Mouse (Mus musculus) induced T-regulatory cell, adult 2 months (primary cell): ENCODE measurements at regions not wholly inside any gene's neighbourhood (a gene's known extent, or its start where the extent isn't known, plus 50 kb on each side); places are given as distances from the start of the nearest gene placed in this dataset.
"Not testable (repeated sequence)": the region's sequence is repeated elsewhere in the genome, so short reads cannot be mapped to it uniquely, and the experiment has no call there.

ENCODE experiments used
- DNase-seq: peaks from one replicate; pipeline ENCODE4 v3.0.0-alpha.2; 2012; ENCODE audit warnings: low read depth

DNA sequence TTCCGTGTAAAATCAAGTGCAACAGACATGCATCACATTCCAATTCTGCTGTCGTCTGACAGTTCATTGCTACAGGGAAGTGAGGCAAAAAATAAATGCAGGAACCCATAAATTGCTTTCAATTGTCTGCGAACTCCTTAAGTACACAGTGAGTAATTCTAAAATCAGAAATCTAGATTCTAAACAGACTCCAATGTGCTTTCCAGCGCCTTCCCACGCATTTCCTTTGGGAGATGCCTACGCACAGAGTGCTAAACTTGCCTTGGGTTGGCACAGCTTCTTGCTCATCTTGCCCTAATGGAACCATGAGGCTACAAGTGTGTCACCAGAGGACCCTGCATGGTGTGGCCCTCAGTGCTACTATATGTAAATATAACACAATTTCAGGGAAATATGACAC is 212.6 kb downstream of the Samd5 start:
- no peak for DNase-seq

DNA sequence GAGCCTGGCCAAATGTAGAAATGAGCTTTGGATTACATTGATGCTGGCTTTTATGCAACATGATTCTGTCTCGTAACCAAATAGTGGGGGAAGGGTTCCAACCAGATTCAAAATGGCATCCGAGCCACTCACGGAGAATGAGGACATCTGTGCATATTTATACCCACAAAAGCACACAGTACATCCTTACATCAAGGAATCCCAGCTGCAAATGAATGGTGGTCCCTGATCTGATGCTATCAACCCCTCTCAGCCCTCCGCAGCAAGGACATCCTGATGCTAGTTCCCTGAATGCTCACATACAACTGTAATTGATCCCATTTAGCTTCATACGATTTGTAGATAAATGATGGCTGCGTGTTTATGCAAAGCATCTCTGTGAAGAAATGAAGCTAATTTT is 215.9 kb downstream of the Samd5 start:
- DNase-seq = no peak

DNA sequence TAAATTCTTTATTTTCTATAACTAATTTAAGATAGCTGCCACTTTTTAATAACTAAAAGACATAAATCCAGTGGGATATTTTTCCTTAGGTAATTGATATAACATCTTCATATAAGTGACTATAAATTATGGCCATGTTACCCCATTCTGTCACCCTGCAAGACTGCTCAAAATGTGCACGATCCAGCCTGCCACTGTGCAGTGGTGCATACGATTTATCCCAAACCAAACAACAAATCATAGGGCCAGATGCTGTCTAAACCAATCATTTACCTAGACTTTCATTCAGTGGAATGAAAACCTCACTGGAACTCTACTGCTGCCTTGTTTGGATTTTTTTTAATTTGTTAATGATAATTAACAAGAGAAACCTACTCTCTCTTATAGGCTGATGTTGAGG is 216.5 kb downstream of the Samd5 start:
- no peak for DNase-seq

DNA sequence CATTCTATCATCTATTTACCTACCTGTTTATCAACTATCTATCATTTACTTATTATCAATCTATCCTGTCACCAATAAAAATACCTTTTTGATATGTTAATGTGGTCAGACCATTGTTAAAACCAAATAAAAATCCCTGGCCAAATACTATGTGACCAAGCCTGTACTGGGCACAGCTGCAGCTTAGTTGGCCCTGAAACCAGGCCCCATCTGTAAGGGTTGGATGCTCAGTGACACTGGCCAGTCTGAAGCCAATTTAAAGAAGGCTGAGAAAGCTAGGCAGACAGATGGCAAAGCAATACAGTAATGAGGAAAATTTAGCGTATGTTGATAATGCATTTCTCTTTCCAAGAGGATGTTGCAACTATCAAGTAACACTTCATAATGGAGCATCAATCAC is 217.8 kb downstream of the Samd5 start:
- DNase-seq = no peak

DNA sequence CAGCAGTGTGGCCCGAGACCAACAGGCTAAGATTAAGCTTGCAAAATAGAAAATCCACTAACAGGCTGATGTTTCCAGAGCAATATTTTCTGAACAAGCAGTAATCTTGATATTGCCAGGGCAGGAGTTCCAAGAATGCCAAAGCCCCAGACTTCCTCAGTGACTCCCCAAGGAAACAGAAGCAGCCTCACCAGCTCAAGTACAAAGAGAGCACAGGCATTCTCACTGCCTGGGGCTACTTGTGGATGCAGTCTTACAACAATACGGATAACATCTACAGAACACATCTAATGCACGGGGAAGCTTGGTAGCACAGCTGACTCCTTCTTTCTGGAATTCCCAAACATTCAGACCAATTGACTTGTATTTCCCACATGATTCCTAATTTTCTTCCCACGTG is 235.9 kb downstream of the Samd5 start:
- no peak for DNase-seq

DNA sequence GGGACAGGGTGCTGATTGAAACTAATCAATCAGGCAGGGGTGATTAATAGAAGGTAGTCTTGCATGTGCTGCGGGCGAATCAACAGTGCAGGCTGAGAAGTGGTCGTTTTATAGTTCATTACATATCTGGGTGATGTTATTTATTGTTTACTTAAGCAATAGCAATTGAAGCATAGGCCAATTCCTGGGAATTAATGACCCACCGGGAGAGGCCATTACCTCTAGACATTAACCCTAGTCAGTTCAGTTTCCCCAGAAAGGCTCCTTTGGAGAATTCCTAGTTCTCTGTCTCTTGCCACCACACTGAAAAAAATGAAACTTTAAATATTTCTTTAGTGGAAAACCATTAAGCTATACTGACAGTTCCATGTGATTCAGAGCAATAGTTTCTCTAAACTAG is 236.6 kb downstream of the Samd5 start:
- DNase-seq = no peak

DNA sequence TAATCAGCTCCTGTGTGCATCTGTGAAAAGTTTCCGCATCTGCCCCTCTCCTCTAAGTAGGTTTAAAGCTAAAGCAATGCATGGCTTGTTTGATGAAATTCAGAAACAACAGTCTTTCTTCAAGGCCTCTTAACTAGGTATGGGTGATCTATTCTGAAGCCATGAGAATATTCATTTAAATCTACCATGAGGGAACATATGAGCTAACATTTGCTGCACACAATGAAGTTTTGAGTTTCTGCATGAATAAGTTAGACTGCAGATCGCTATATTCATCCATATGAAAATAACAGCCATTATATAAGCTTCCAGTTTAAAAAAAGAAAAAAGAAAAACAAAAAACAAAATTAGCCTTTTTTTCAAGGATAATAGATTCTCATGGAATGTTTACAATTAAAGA is 245.9 kb downstream of the Samd5 start:
- DNase-seq = no peak

DNA sequence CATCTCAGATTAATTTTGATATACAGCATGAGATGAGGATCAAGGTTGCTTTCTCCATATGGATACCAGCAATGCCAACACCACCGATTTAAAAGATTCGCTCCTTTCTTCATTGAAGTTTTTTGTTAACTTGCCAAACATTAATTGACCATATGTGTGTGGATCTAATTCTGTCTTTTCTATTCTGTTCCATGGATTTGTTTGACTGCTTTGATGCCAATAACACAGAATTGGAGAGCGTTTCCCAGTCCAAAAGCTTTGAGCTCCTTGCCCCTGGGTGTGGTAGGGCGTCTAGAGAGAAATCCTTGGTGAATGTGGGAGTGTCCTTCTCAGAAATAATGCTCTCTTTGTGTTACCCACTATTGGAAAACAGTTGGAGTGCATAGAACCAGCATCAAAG is 254.3 kb downstream of the Samd5 start:
- no peak for DNase-seq

DNA sequence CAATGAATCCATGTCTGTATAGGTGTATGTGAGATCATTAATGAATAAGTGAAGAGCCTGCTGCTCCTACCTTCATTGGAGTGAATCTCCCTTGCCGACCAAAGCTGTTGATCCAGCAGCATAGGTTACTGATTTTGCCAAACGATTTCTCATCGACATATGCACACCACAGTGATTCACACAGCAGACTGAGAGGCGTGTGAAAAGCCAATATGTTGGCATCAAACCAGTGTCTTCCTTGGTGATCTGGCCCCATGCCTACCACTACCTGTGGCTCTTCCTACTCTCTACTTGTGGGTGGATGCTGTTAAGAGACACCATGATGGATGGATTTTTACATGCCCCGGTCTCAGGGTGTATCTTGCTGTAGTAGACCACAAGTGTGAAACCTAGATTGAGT is 258.3 kb downstream of the Samd5 start:
- DNase-seq = no peak

DNA sequence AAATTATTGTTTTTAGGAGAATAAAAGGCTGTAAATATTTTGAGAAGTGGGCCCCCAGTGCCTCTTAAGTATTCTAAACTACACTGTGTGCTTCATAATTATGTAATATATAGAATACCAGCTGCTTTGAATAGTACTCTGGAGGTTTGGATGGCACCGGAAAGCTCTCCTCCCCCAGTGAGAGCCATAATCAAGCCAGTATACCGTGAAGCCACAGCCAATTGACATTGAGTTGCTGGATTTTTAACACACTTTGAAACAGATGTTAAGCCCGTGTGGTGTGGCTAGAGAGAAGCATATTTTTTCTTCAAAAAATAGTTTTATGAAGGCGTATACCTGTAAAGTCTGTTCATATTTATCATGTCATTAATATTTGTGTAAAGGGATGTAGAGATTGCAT is 268.9 kb downstream of the Samd5 start:
- DNase-seq = no peak

DNA sequence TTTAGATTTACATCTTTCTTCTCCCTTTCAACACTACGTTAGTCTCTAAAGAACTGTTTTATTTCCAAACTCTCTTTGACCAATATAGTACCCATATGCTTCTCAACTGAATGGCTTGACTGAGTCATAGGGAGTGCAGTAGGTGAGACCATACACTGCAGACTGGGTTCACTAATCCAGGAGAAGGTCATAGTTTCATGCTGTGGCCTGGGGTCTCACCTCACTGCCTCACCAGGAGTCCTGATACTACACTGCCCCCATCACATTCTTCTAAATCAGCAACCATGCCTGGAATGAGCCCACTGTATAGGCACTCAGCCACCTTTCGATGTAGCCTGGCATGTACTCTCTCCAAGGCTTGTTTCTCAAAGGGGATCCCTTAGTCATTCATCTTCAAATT is 269.6 kb downstream of the Samd5 start:
- no peak for DNase-seq

DNA sequence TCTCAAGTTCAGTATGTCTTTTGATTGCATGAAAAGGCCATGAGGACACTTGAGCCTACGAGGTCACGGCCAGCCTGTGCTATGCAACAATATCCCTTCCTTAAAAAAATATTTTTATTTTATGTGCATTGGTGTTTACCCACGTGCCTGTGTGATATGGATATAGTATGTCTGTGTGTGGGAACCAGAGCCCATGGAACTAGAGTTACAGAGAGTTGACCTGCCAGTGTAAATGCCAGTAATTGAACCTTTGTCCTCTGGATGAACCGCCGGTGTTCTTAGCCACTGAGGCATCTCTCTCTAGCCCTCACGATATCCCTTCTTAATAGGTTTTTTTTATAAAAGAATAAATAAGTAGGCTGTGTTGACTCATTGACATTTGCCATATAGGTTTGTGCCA is 270.0 kb downstream of the Samd5 start:
- DNase-seq = no peak

DNA sequence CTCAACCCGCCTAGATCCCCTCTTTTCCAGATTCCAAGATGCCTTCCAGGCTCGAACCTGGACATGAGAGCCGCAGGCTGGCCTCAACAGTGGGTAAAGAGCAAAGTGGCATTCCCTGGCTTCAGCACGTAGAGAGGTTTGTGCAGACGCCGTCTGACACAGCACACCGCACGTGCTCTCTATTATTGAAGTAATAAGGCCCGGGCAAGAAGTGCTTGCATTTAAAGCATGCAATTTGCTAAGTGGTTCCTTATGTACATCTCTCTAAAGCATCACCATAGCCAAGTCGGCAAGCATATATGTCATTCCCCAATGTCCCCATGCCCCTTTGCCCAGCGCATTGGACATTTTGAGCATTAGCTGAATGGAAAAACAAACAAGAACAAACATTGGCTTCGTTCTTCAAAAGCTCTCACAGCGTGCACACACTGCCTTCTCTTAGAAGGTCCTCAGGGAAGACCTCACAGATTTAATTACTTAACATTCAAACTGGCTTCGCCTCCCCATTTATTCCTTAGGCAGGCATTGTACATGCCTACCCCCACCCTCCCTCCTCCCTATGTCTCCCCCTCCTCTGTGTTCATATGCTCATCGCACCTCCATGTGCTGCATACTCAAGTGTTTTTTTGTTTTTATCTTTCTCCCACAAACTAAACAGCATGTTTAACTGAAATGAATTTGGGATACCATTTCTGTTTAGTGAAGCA is 273.9 kb downstream of the Samd5 start:
- no peak for DNase-seq

DNA sequence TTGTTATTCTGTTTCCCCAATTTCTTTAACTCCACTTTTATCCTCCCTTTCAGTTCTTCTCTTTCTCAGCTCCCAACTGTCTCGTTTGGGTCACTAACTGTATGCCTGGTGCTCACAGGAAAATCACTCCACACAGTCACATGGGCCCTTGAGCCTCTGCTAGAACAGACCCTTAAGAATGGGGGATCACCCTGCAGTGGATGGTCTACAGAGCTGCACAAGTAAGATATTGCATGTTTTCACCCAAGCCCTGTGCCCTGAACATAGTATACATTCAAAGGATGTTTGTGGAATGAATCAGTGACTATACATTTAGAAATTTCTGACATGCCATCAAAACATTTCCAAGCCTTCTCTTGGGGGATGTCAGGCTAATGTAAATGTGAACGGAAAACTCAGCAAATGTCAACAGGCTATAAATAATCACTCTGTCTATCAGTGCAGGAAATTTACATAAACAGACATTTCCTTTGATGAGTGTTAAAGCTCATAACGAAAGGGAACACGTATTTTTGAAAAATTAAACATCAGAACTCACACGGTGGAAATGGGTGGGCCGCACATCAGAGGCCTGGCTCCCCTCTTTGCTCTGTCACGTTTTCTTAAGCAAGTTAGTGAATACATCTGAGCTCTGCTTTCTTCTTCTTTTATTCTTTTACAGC is 297.4 kb downstream of the Samd5 start:
- DNase-seq = no peak

DNA sequence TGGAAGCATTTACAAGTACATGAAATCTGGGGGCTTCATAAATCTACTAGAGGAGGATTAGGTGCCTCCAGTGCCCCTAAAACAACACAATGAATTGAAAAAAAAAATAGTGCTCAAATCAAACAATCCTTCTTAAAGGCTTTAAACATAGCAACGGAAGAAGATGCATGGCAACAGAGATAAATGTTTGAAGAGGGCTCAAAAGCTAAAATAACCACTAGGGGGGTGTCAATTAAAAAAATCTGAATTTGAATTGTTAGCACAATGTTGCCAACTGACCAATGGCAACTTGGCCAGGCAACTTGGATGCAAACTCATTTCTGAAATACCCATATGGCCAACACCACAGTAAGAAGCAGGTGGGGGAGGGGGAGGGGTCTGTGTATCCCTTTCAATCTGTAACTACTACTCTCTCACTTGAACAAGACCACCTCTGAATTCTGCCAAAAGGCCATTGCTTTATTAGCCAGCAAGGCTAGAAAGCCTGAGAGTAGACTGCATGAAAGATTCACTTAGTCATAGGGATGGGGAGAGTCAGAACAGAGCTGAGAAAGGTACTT is 312.6 kb downstream of the Samd5 start:
- DNase-seq = no peak

DNA sequence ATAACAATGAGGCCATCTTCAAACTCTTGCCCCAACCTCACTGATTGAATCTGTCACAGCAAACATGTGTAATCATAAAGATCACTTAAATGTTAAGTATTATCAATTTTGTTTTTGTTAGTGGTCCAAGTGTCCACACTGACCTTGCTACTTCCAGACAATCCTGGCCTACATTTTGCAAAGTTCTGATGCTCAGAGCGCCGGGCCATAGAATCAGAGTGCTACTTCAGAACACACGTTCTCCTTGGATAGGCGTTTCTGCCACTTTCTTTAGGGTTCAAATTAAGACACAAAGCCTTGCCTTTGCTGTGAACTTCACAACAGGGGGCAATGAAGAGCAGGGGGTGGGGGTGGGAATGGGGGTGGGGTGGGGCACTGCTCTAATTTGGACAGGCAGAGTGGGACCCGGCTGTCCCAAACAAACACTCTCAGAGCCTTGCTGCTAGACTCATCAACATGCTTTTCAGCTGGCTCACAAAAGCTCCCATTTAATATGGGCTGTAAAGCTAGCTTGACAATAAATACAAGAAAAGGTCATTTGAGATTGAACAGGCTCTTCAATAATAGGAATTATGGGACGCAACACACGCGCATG is 336.7 kb downstream of the Samd5 start:
- no peak for DNase-seq

DNA sequence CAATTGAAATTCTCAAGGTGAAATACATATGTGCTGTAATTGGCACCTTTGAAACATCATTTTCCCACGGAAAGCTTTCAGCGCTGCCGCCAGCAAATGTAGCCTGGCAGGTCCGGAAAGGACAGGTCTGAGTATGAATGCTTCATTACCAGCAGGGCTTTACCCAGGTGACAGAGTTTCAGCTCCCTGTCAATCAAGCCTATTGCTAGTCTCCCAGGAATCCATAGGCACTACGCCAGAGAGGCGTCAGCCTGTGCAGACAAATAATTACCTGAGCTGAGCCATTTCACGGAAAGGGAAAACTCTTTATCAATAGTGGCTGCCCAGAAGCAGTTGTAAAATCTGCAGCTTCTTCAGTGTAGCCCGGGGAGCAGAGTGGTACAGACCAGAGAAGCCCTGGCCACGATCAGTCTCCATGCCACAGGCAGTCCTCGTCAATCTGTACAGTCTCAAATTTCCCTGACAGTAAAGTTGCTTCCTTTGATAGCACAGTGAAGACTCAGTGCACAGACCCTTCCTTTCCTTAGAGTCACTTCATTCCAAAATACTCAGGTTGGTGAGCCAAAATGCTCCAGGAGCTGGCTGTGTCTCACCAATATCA is 340.7 kb downstream of the Samd5 start:
- no peak for DNase-seq

DNA sequence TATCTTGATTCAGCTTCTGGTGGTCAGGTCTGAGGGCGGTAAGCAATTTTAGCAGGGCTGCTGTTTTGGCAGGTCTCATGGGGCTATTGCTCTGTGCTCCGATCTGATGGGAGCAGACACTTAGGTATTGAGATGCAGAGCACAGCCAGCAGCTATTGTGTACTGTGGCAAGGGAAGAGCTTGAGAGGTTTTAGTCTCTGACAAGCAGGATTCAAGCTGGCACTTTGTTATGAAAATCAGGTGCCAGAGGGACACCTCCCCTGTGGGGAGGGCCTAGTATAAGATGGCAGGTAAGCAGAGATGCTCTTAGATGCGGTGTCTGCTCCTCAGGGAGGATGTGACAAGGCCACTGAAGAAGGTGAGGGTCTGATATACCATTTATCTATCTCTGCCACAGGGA is 343.3 kb downstream of the Samd5 start:
- DNase-seq = no peak

DNA sequence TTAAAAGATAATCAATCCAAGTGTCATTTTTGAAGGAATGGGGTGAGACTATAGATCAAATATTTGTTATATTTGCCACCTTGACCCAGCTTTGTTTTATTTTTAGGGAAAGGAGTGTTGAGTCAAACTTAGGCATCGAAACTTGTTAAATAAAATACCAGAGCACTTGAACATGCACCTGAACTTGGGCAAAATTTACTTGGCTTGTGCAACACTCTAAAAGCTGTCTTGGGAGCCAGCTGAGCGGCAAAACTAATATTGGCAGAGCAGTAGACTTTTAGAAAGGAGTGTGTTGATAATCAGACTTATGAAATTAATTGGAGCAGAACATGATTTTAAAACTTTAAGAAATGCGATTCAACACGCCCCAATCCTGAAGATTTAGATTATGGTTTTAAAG is 346.7 kb downstream of the Samd5 start:
- no peak for DNase-seq

DNA sequence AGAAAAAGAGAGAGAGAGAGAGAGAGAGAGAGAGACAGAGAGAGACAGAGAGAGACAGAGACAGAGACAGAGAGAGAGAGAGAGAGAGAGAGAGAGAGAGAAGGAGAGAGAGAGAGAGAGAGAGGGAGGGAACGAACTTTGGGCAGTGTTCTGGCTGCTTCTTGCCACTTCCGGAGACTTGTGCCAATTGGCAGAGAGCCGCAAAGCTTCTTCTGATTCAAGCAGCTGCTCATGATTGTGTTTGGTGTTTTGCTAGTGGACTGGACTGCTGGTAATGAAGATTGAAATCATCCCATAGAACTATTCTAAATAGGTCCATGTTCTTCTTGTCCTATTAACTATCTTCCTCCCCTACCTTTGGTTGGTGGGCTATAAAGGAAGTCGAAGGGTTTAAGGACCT is 347.1 kb downstream of the Samd5 start:
- DNase-seq = not testable (repeated sequence)

DNA sequence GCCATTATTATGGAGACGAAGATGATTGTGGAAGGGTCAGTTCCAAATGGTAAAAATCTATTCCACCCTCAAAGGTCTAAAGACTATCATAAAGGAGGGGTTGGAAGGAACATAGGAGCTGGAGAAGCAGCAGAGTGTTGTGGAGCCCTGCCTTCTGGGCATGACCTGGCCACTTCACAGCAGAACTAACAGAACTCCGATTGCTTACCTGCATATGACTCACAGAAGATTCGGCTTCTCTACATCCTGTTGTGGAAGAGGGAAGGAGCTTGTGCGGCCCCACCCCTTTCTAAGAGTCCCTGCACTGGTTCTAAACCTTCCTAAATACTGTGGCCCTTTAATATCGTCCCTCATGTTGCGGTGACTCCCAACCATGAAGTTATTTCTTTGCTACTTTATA is 362.7 kb downstream of the Samd5 start:
- no peak for DNase-seq

DNA sequence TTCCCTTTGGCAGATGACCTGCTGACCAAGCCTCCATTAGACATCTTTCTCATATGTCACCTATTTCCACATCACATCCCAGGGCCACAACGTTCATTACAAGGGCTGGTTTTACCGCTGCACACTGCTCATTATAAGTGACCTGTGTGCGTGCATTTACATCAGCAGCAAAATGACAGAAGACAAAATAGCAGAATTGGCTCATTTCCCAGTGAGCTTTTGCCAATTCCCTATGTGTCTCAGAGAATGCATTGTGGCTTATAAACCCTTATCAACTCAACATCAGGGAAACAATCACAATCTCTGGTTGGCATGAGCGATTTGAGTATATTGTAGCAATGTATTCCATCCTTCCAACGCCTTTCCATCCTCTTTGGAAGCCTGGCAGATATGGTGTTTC is 364.7 kb downstream of the Samd5 start:
- DNase-seq = no peak

DNA sequence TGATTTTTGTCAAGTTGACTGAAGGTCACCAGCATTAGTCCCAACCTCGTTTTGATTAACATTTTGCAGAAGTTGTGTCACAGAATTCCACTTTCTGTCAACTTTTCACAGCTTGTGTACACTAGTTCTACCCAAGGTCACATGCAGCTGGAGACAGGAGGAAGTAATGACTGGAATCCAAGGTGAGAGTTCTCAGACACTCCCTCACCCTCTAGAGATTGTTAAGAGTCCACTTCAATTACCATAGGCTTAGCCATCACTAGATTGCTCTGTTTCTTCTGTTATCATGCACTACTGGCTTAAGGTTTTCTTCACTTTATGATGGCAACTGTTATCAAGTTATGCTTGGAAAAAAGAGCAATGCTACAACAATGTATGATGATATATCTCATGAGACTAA is 379.0 kb downstream of the Samd5 start:
- no peak for DNase-seq
